Mouse (Mus musculus): ENCODE data around the gene Osbpl10. TPM values are rescaled to one million over a fixed set of nuclear protein-coding genes. Genes with fewer than 3 reads are reported as not detected.

The Osbpl10 gene
- polyA plus RNA-seq, 1 experiment from 2014 or later = 0.07 TPM

GRCm38 (mm10) chr9:114977461-114978280 is 698 bp upstream of the Osbpl10 start:
- no peak overlapping the region for H3K27ac ChIP-seq (ENCODE audit: low read depth)
- no peaks in the 10 kb centered on the region for H3K9me3 ChIP-seq (ENCODE audit: low read length)
- DNase-seq = no peak
- 0 out of 2 replicates have a peak, but pooled peaks cover 5% of the 10 kb centered on the region for H3K4me1 ChIP-seq (ENCODE audit: insufficient read depth)
- peak overlapping the region; percentile 54 for H3K4me3 ChIP-seq (ENCODE audit: low read depth, low read length)
- peak; percentile 35; the same call in 1 of the 2 replicates for ATAC-seq
- H3K36me3 ChIP-seq (replicated peaks; ENCODE audit: insufficient read depth, low read length) = no peaks in the 10 kb centered on the region
- peak overlapping the region; percentile 19 for H3K9ac ChIP-seq (replicated peaks)
- TF ChIP-seq EP300 (IDR thresholded peaks at IDR 0.05; ENCODE audit: low read depth) (no peak), CTCF (IDR thresholded peaks at IDR 0.05; ENCODE audit: low read depth) (no peak)
- WGBS (ENCODE audit: insufficient replicate concordance) = 10% methylated on average over 30 of the region's 31 CpGs
- peaks cover 32% of the 10 kb centered on the region for H3K27me3 ChIP-seq (ENCODE audit: insufficient read depth, low read length)
- peak overlapping the region; percentile 91 for H3K4me2 ChIP-seq (ENCODE audit: low read depth, low read length)

DNA sequence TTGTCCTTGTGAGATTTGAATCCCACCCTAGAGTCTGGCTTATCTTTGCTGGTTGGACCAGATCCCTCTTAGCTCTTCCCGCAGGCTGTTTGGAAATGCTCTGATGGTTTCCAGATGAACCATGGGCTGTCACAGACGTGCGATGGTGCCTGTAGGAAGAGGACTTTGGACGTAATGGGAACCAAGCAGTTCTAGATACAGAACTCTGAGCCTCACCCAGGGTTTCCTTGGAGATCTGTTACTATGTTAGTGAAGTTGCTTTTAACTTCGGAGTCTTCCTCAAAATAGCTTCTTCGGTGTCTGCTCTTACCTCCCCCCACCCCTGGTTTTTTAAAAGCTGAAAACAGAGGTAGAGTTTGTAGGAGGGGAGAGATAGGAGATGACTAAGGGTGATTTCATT is 1.6 kb downstream of the Osbpl10 start:
- no peak for TF ChIP-seq CTCF (IDR thresholded peaks at IDR 0.05; ENCODE audit: low read depth)
- TF ChIP-seq EP300 (IDR thresholded peaks at IDR 0.05; ENCODE audit: low read depth) = no peak
- Histone ChIP-seq H3K4me3 (ENCODE audit: low read depth, low read length) (no peak overlapping the region), H3K4me2 (ENCODE audit: low read depth, low read length) (no peak overlapping the region)

GRCm38 (mm10) chr9:114982689-114983360 is 4.5 kb downstream of the Osbpl10 start, which contains the start of gene Rps27rt:
Rps27rt (minus strand) TSS chr9:114982739.
- Histone ChIP-seq H3K4me2 (ENCODE audit: low read depth, low read length) (no peak within 1 kb of the TSS), H3K9me3 (ENCODE audit: low read length) (no peaks in the 10 kb centered on the region), H3K4me1 (ENCODE audit: insufficient read depth) (0 out of 2 replicates have a peak, but pooled peaks cover 4% of the 10 kb centered on the region), H3K4me3 (ENCODE audit: low read depth, low read length) (no peak within 1 kb of the TSS), H3K27ac (ENCODE audit: low read depth) (no peak within 1 kb of the TSS), H3K27me3 (ENCODE audit: insufficient read depth, low read length) (peaks cover 28% of the 10 kb centered on the region), H3K36me3 (replicated peaks; ENCODE audit: insufficient read depth, low read length) (no peaks in the 10 kb centered on the region), H3K9ac (replicated peaks) (no peak within 1 kb of the TSS)
- no peak for DNase-seq
- TF ChIP-seq CTCF (IDR thresholded peaks at IDR 0.05; ENCODE audit: low read depth) (no peak), EP300 (IDR thresholded peaks at IDR 0.05; ENCODE audit: low read depth) (no peak)
- ATAC-seq = no peak
- 81% methylated on average over 16 of the region's 16 CpGs for WGBS (ENCODE audit: insufficient replicate concordance)

More for the DNA sequence above, 1.6 kb downstream of the Osbpl10 start:
- DNase-seq (no peak), ATAC-seq (no peak)
- Histone ChIP-seq H3K27me3 (ENCODE audit: insufficient read depth, low read length) (peaks cover 32% of the 10 kb centered on the region), H3K9ac (replicated peaks) (no peak overlapping the region), H3K27ac (ENCODE audit: low read depth) (no peak overlapping the region), H3K36me3 (replicated peaks; ENCODE audit: insufficient read depth, low read length) (no peaks in the 10 kb centered on the region), H3K9me3 (ENCODE audit: low read length) (no peaks in the 10 kb centered on the region), H3K4me1 (ENCODE audit: insufficient read depth) (0 out of 2 replicates have a peak, but pooled peaks cover 5% of the 10 kb centered on the region)
- 58% methylated on average over 6 of the region's 6 CpGs for WGBS (ENCODE audit: insufficient replicate concordance)

GRCm38 (mm10) chr9:114985741-114986140 is 7.4 kb downstream of the Osbpl10 start:
- ATAC-seq = no peak
- Histone ChIP-seq H3K27me3 (ENCODE audit: insufficient read depth, low read length) (peaks cover 3% of the 10 kb centered on the region; the same call in 1 of the 2 replicates), H3K9me3 (ENCODE audit: low read length) (no peaks in the 10 kb centered on the region), H3K36me3 (replicated peaks; ENCODE audit: insufficient read depth, low read length) (no peaks in the 10 kb centered on the region), H3K4me2 (ENCODE audit: low read depth, low read length) (no peak overlapping the region), H3K4me3 (ENCODE audit: low read depth, low read length) (no peak overlapping the region), H3K27ac (ENCODE audit: low read depth) (no peak overlapping the region), H3K9ac (replicated peaks) (no peak overlapping the region), H3K4me1 (ENCODE audit: insufficient read depth) (no peaks in the 10 kb centered on the region)
- WGBS (ENCODE audit: insufficient replicate concordance) = 79% methylated on average over 5 of the region's 5 CpGs
- TF ChIP-seq CTCF (IDR thresholded peaks at IDR 0.05; ENCODE audit: low read depth) = no peak
- TF ChIP-seq EP300 (IDR thresholded peaks at IDR 0.05; ENCODE audit: low read depth) = no peak
- no peak for DNase-seq

- no peak for ATAC-seq
- Histone ChIP-seq H3K9me3 (ENCODE audit: low read length) (no peaks in the 10 kb centered on the region), H3K4me2 (ENCODE audit: low read depth, low read length) (no peak overlapping the region), H3K36me3 (replicated peaks; ENCODE audit: insufficient read depth, low read length) (no peaks in the 10 kb centered on the region), H3K27me3 (ENCODE audit: insufficient read depth, low read length) (no peaks in the 10 kb centered on the region), H3K4me3 (ENCODE audit: low read depth, low read length) (no peak overlapping the region), H3K4me1 (ENCODE audit: insufficient read depth) (no peaks in the 10 kb centered on the region), H3K9ac (replicated peaks) (no peak overlapping the region), H3K27ac (ENCODE audit: low read depth) (no peak overlapping the region)
- DNase-seq = no peak
- TF ChIP-seq EP300 (IDR thresholded peaks at IDR 0.05; ENCODE audit: low read depth) (no peak), CTCF (IDR thresholded peaks at IDR 0.05; ENCODE audit: low read depth) (no peak)
- 84% methylated on average over 5 of the region's 5 CpGs for WGBS (ENCODE audit: insufficient replicate concordance)
Observed at GRCm38 (mm10) chr9:114986361-114986760, 8.0 kb downstream of the Osbpl10 start.

DNA sequence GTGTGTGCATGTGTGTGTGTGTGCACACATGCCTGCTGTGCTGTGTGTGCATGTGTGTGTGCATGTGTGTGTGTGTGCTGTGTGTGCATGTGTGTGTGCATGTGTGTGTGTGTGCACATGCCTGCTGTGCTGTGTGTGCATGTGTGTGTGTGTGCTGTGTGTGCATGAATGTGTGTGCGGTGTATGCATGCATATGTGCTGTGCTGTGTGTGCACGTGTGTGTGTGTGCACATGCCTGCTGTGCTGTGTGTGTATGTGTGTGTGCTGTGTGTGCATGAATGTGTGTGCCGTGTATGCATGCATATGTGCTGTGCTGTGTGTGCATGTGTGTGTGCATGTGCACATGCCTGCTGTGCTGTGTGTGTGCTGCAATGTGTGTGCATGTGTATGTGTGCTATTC is 9.7 kb downstream of the Osbpl10 start:
- no peak overlapping the region for H3K4me3 ChIP-seq (ENCODE audit: low read depth, low read length)
- ATAC-seq (no peak), DNase-seq (no peak)
- no peaks in the 10 kb centered on the region for H3K36me3 ChIP-seq (replicated peaks; ENCODE audit: insufficient read depth, low read length)
- no peak for TF ChIP-seq CTCF (IDR thresholded peaks at IDR 0.05; ENCODE audit: low read depth)
- no peak for TF ChIP-seq EP300 (IDR thresholded peaks at IDR 0.05; ENCODE audit: low read depth)
- 98% methylated on average over 3 of the region's 3 CpGs for WGBS (ENCODE audit: insufficient replicate concordance)
- H3K27ac ChIP-seq (ENCODE audit: low read depth) = no peak overlapping the region
- no peak overlapping the region for H3K4me2 ChIP-seq (ENCODE audit: low read depth, low read length)
- H3K27me3 ChIP-seq (ENCODE audit: insufficient read depth, low read length) = no peaks in the 10 kb centered on the region
- no peaks in the 10 kb centered on the region for H3K4me1 ChIP-seq (ENCODE audit: insufficient read depth)
- peaks cover 3% of the 10 kb centered on the region; the same call in 1 of the 2 replicates for H3K9me3 ChIP-seq (ENCODE audit: low read length)
- H3K9ac ChIP-seq (replicated peaks) = no peak overlapping the region

Data from liver, postnatal 0 days (tissue).